Mouse (Mus musculus) MEL (cell line): Measurements from ENCODE around the gene Chil1. TPM values are rescaled to one million over a fixed set of nuclear protein-coding genes. Genes with fewer than 3 reads are reported as not detected.
A peak's percentile ranks its signal among the peaks of the same experiment; 100 is the strongest.

Experiments used
- DNase-seq: peaks from one replicate; pipeline ENCODE4 v3.0.0; 2011; ENCODE audit warnings: low read depth, low spot score
- H3K27ac ChIP-seq: 2 replicates; pipeline ENCODE4 v1.5.1; 2012; ENCODE audit warnings: low read depth, mild to moderate bottlenecking, control low read depth, low read length, moderate library complexity; ENCODE audit not compliant: control insufficient read depth
- H3K27me3 ChIP-seq, 2 experiments: fragments of 150-350 bp in 1 of 2; sonication (generic) in 1 of 2; 2 replicates each; pipeline ENCODE4 v1.6.1; 2012; ENCODE audit warnings: low read length in 2 of 2, mild to moderate bottlenecking in 2 of 2, improper control_type of control experiment in 1 of 2, moderate library complexity in 1 of 2; ENCODE audit not compliant: insufficient read depth in 2 of 2, control insufficient read depth in 1 of 2
- H3K36me3 ChIP-seq, 2 experiments: 2 replicates each; pipeline ENCODE4 v1.6.1; 2012 to 2014; ENCODE audit warnings: low read length in 2 of 2, improper control_type of control experiment in 1 of 2, inconsistent platforms in 1 of 2, mild to moderate bottlenecking in 1 of 2; ENCODE audit not compliant: insufficient read depth in 2 of 2, control insufficient read depth in 1 of 2
- H3K4me1 ChIP-seq, 2 experiments: fragments of 150-350 bp in 1 of 2; sonication (generic) in 1 of 2; 2 replicates each; pipeline ENCODE4 v1.6.1; 2012; ENCODE audit warnings: low read length in 2 of 2, improper control_type of control experiment in 1 of 2, mild to moderate bottlenecking in 1 of 2; ENCODE audit not compliant: insufficient read depth in 2 of 2, control insufficient read depth in 1 of 2
- H3K4me3 ChIP-seq, 2 experiments: fragments of 150-350 bp in 1 of 2; sonication (generic) in 1 of 2; 2 replicates each; pipeline ENCODE4 v1.5.1; 2012; ENCODE audit warnings: low read depth in 2 of 2, low read length in 2 of 2, mild to moderate bottlenecking in 2 of 2, moderate library complexity in 2 of 2, control low read depth in 1 of 2, improper control_type of control experiment in 1 of 2; ENCODE audit not compliant: control insufficient read depth in 1 of 2, insufficient read depth in 1 of 2
- H3K79me2 ChIP-seq: 2 replicates; pipeline ENCODE4 v1.6.1; 2012; ENCODE audit warnings: mild to moderate bottlenecking, low read length, moderate library complexity; ENCODE audit not compliant: control insufficient read depth, poor library complexity, insufficient read depth
- H3K9ac ChIP-seq: 2 replicates; pipeline ENCODE4 v1.6.1; 2012; ENCODE audit warnings: low read depth, mild to moderate bottlenecking, control low read depth, low read length, moderate library complexity; ENCODE audit not compliant: control insufficient read depth, poor library complexity, severe bottlenecking
- H3K9me3 ChIP-seq: fragments of 150-350 bp; sonication (generic); replicated peaks from 2 replicates; pipeline ENCODE4 v1.6.1; 2012; ENCODE audit warnings: mild to moderate bottlenecking, low read length, improper control_type of control experiment, moderate library complexity; ENCODE audit not compliant: insufficient read depth
- CTCF ChIP-seq, 3 experiments: IDR thresholded peaks in 2 of 3; conservative IDR thresholded peaks in 1 of 3; 2 replicates each; pipeline ENCODE4 v1.5.1; 2011 to 2012; ENCODE audit warnings: low read length in 3 of 3, low read depth in 2 of 3, mild to moderate bottlenecking in 2 of 3, improper control_type of control experiment in 1 of 3, inconsistent platforms in 1 of 3, mixed read lengths in 1 of 3, moderate library complexity in 1 of 3; ENCODE audit not compliant: control insufficient read depth in 1 of 3, insufficient read depth in 1 of 3, poor library complexity in 1 of 3, severe bottlenecking in 1 of 3
- GABPA ChIP-seq: IDR thresholded peaks from 2 replicates; pipeline ENCODE4 v1.6.1; 2012; ENCODE audit warnings: low read depth, mild to moderate bottlenecking, inconsistent platforms, low read length, improper control_type of control experiment, moderate library complexity
- HCFC1 ChIP-seq: IDR thresholded peaks from 2 replicates; pipeline ENCODE4 v1.6.1; 2012; ENCODE audit warnings: low read depth, mild to moderate bottlenecking, inconsistent platforms, low read length, improper control_type of control experiment, moderate library complexity
- MYB ChIP-seq: IDR thresholded peaks from 2 replicates; pipeline ENCODE4 v1.6.1; 2011; ENCODE audit warnings: mild to moderate bottlenecking, low read depth, low read length, improper control_type of control experiment
- POLR2AphosphoS2 ChIP-seq: IDR thresholded peaks from 2 replicates; pipeline ENCODE4 v1.6.1; 2011; ENCODE audit warnings: low read length, improper control_type of control experiment
- RAD21 ChIP-seq: IDR thresholded peaks from 2 replicates; pipeline ENCODE4 v1.6.1; 2011; ENCODE audit warnings: mild to moderate bottlenecking, low read depth, low read length, improper control_type of control experiment
- SMC3 ChIP-seq: IDR thresholded peaks from 2 replicates; pipeline ENCODE4 v1.6.1; 2011; ENCODE audit warnings: low read depth, low read length, improper control_type of control experiment
- TCF12 ChIP-seq: IDR thresholded peaks from 2 replicates; pipeline ENCODE4 v1.6.1; 2014; ENCODE audit warnings: low read depth, mild to moderate bottlenecking, inconsistent platforms, low read length, improper control_type of control experiment, moderate library complexity
- USF1 ChIP-seq: IDR thresholded peaks from 2 replicates; pipeline ENCODE4 v1.6.1; 2014; ENCODE audit warnings: low read depth, mild to moderate bottlenecking, inconsistent platforms, low read length, improper control_type of control experiment, moderate library complexity
- ZC3H11A ChIP-seq: IDR thresholded peaks from 2 replicates; pipeline ENCODE4 v1.6.1; 2012; ENCODE audit warnings: low read depth, mild to moderate bottlenecking, inconsistent platforms, low read length, improper control_type of control experiment
- ZNF384 ChIP-seq: IDR thresholded peaks from 2 replicates; pipeline ENCODE4 v1.6.1; 2012; ENCODE audit warnings: low read depth, mild to moderate bottlenecking, inconsistent platforms, low read length, improper control_type of control experiment
- polyA plus RNA-seq, 2 experiments: library from polyadenylated mRNA; stranded (reverse) in 1 of 2; unstranded in 1 of 2; fragments of >175 nt in 1 of 2; fragments of >200 nt in 1 of 2; gene quantifications; 2 replicates each; pipeline versions ENCODE4 v1.2.1 to v1.2.4; 2012; ENCODE audit warnings: low replicate concordance in 2 of 2, low read depth in 1 of 2; ENCODE audit not compliant: insufficient read length in 2 of 2, insufficient read depth in 1 of 2, missing spikeins in 1 of 2
- total RNA-seq: library from RNA; depleted of rRNA; stranded (reverse); fragments of 300-350 nt; gene quantifications from 2 replicates; pipeline ENCODE4 v1.2.3, GENCODE M21; 2012

Gene Chil1
- total and polyA plus RNA-seq, 3 experiments: not detected

DNA sequence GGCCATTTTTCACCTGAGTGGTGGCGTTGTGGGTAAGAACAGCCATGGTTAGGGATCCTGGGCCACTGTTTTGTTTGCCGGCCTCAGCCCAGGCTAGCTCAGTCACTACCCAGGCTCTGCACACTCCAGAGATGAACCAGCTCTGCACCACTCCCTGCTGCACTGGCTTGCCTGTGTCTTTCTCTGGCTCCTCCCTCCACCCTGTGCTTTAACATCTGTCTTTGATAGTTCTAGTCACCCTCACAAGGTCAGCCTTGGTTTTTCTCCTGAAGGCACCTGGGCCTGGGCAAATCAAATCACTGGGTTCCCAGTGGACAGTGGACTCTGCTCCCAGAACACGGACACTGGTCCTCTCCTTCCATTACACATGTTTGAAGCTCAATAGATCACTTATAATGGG, 27.9 kb upstream of the Chil1 start:
- no peak overlapping the region for H3K9ac ChIP-seq
- no peaks in the 10 kb centered on the region; a peak in 1 of 4 replicates for H3K27me3 ChIP-seq
- H3K4me3 ChIP-seq: no peak overlapping the region
- no peaks in the 10 kb centered on the region for H3K79me2 ChIP-seq
- H3K36me3 ChIP-seq: peaks cover 0 to 3% of the 10 kb centered on the region in 2 experiments; a peak in 2 of 4 replicates
- TF ChIP-seq ZNF384 (no peak), GABPA (no peak)
- TF ChIP-seq, all 39 proteins: peak for 0
- DNase-seq: no peak
- Histone ChIP-seq H3K4me1 (peaks cover 0 to 22% of the 10 kb centered on the region in 2 experiments; a peak in 2 of 4 replicates), H3K9me3 (no peaks in the 10 kb centered on the region), H3K27ac (no peak overlapping the region)

DNA sequence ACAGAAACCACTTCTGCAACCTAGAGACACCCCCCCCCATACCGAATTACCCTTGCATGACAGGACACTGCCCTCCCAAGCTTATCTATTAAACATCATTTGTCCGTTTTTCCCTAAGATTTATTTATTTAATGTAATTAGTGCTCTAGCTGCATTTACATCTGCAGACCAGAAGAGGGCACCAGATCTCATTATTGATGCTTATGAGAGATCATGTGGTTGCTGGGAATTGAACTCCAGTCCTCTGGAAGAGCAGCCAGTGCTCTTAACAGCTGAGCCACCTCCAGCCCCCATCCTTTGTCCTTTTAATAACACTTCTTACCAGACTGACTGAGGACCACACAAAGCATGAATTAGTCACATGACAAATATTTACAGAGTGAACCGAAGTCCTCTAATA, 27.3 kb upstream of the Chil1 start:
- Histone ChIP-seq H3K79me2 (no peaks in the 10 kb centered on the region), H3K9ac (no peak overlapping the region)

DNA sequence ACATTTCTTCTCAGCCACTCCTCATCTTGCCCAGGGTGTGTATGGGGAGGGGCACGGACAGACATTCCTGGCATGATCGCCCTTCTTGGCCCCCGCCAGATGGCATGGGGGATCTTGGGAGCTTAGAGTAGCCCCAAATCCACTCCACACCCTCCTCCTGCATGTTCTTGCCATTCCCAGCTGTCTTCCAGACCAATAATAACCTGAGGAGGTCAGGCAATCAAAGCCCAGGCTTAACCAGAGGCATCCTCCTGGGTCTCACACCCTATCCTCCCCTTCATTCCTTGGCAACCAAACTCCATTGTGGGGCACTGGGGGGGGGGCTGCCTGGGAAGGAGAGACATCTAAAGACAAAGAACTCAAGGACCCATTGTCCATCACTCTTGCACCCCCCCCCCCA, 21.6 kb upstream of the Chil1 start:
- TF ChIP-seq POLR2AphosphoS2 (no peak), MYB (no peak), TCF12 (no peak)
- Histone ChIP-seq H3K4me3 (no peak overlapping the region), H3K9me3 (no peaks in the 10 kb centered on the region), H3K27ac (no peak overlapping the region), H3K36me3 (no peaks in the 10 kb centered on the region), H3K9ac (no peak overlapping the region), H3K79me2 (no peaks in the 10 kb centered on the region), H3K4me1 (no peaks in the 10 kb centered on the region), H3K27me3 (peaks cover 0 to 5% of the 10 kb centered on the region in 2 experiments; a peak in 2 of 4 replicates)
- DNase-seq: no peak

More for the DNA sequence above, 27.3 kb upstream of the Chil1 start:
- Histone ChIP-seq H3K27me3 (no peaks in the 10 kb centered on the region), H3K4me1 (peaks cover 0 to 22% of the 10 kb centered on the region in 2 experiments; a peak in 2 of 4 replicates), H3K4me3 (no peak overlapping the region), H3K36me3 (peaks cover 0 to 3% of the 10 kb centered on the region in 2 experiments; a peak in 2 of 4 replicates), H3K27ac (no peak overlapping the region), H3K9me3 (no peaks in the 10 kb centered on the region)
- DNase-seq: peak; percentile 50
- TF ChIP-seq SMC3 (peak; percentile 72), RAD21 (peak; percentile 62), USF1 (peak; percentile 37; the same call in 1 of the 2 replicates), POLR2AphosphoS2 (no peak), HCFC1 (no peak), CTCF (IDR thresholded peaks at IDR 0.05 in 2 of 3, conservative IDR thresholded peaks at IDR 0.05 in 1 of 3; ENCODE audit: control insufficient read depth in 1 of 3, insufficient read depth in 1 of 3, low read depth in 2 of 3, low read length in 3 of 3, poor library complexity in 1 of 3, severe bottlenecking in 1 of 3) (peak; percentile 23 to 64 (median 52); a peak in 5 of 6 replicates), ZC3H11A (peak; percentile 55)
